In the genomic region with DNA sequence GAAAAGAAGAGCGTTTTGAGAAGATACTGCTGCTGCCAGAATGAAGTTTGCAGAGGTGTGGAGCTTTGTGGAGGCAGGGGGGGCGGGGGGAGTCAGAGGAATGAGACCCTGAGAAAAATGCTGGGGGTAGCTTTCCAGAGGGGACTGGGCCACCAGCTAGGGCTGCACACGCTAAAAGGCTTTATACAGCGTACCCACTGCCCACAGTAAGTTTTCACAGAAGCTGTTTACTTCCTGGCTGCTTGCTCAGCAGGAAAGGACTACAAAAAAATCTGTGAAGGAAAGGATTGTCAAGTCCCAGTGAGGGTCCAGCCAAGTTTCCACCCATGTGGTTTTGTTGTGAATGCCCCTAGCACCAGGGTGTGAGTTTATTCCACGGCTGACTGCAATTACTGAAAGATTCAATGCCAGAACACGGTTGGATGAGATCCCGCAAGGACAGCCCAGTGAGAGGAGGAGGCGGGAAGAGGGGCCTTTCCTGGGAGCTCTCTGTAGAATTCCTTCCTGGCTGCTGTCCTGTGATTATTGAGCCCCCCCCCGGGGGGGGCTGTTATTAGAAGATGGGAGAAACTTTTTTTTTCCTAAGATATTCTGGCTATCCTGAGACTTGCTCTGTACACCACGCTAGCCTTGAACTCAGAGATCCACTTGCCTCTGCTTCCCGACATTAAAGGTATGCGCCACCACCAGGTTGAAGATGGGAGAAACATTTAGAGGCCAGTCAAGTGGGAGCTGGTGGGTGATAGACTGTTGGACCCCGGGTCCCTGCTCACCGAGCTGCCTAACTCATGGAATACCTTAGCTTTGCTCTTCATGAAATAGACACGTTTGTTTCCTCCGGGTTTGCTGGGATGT, we compare ENCODE assay signal across 9 mouse cellular contexts. TPM values are rescaled to one million over a fixed set of nuclear protein-coding genes. Genes with fewer than 3 reads are reported as not detected.
DNase-seq lines count a peak whose midpoint lies in the region; ATAC-seq and TF ChIP-seq lines count a peak whose summit lies in the region.
"Had no signal": no experiment of that assay in that cellular context is flagged by ENCODE, and none has a peak within 500 bp of the region (broad histone marks: within the 10 kb centered on the region; RNA-seq: fewer than 3 reads in every experiment).

No protein-coding gene starts in this region.

- no peak overlapping the region for H3K4me3 ChIP-seq in cerebellum, adult 2 months (replicated peaks; ENCODE audit: insufficient read depth, low read depth, low read length)

- no peak for ATAC-seq in cerebellum, adult (ENCODE audit: insufficient number of reproducible peaks, low FRiP score, low TSS enrichment)

- H3K27ac ChIP-seq in cerebellum, adult 2 months (ENCODE audit: insufficient read depth, low read length): no peak overlapping the region

- H3K4me1 ChIP-seq in cerebellum, adult 2 months (ENCODE audit: control insufficient read depth, insufficient read depth, low read length): no peaks in the 10 kb centered on the region

- TF ChIP-seq POLR2A in cerebellum, adult 2 months (IDR thresholded peaks at IDR 0.05; ENCODE audit: borderline replicate concordance, insufficient read depth, low read length): no peak

- intact Hi-C loops in left cerebral cortex, postnatal 10 days (cut with DNase I): no loop called here

- no peak for TF ChIP-seq CTCF in cerebellum, adult 2 months (IDR thresholded peaks at IDR 0.05; ENCODE audit: borderline replicate concordance, insufficient read depth, low read depth, low read length)

- 13% methylated on average over 16 of the region's 16 CpGs for WGBS in cerebellum, adult 2 months

- DNase-seq in cerebellum, adult 2 months: peak; percentile 10 to 25
- peak; percentile 7 for DNase-seq in urinary bladder, postnatal 14 days (ENCODE audit: low spot score)
- no peak for DNase-seq in urinary bladder, postnatal 36 days (ENCODE audit: low spot score in 2 of 2)
- peak; percentile 29 to 60 for DNase-seq in left cerebral cortex, postnatal 10 days (ENCODE audit: extremely low spot score in 1 of 2, low spot score in 2 of 2)
- peak; percentile 43 for DNase-seq in retina, embryonic 14.5 days (ENCODE audit: low spot score)
- DNase-seq in urinary bladder, adult 2 months (ENCODE audit: low spot score): no peak
- DNase-seq in adrenal gland, postnatal 4 days (ENCODE audit: low spot score in 2 of 2): no peak

- no peaks in the 10 kb centered on the region for H3K27me3 ChIP-seq in cerebellum, adult 2 months (ENCODE audit: control insufficient read depth, insufficient read depth, low read length)

RNA-seq across cellular contexts. Expression of gene Il21, which starts 49.8 kb away (rescaled TPM):
- 0.10 TPM in 1 of 2 replicates, not detected in the other for polyA plus RNA-seq in cerebellum, adult 2 months (2012; rRNA removed)
- not detected for total RNA-seq in left cerebral cortex, postnatal 10 days (2021)
- polyA plus RNA-seq in urinary bladder, adult 2 months (2012; rRNA removed): not detected in 2 replicates
- not detected for total RNA-seq in adrenal gland, postnatal 4 days (2021)
- polyA plus RNA-seq: heart, embryonic 14.5 days had no signal

RNA-seq across cellular contexts. Expression of gene Il2, which starts 56.9 kb away (rescaled TPM):
- 0.30 and 0.36 TPM in 2 replicates for polyA plus RNA-seq in cerebellum, adult 2 months (2012; rRNA removed)
- total RNA-seq in left cerebral cortex, postnatal 10 days (2021): not detected
- 0.19 and 0.43 TPM in 2 replicates for polyA plus RNA-seq in urinary bladder, adult 2 months (2012; rRNA removed)
- not detected for total RNA-seq in adrenal gland, postnatal 4 days (2021)

Comparison
In these comparisons a context has a peak if more than half of its experiments do, and no peak if none do; other contexts are left out.
1. DNase-seq: peak in cerebellum, adult 2 months (2 of 2), urinary bladder, postnatal 14 days (single experiment), left cerebral cortex, postnatal 10 days (2 of 2) and retina, embryonic 14.5 days (single experiment); none in urinary bladder, postnatal 36 days (0 of 2), urinary bladder, adult 2 months (single experiment) and adrenal gland, postnatal 4 days (0 of 2).